Mouse (Mus musculus) testis, adult 2 months (tissue): ENCODE measurements around the gene Cdh9. TPM values are rescaled to one million over a fixed set of nuclear protein-coding genes. Genes with fewer than 3 reads are reported as not detected.

ENCODE experiments used
- H3K27ac ChIP-seq: fragments of 200-500 bp; 2 replicates; pipeline ENCODE4 v1.5.1; 2012; ENCODE audit warnings: low read depth, low read length; ENCODE audit not compliant: control insufficient read depth, insufficient read depth
- H3K27me3 ChIP-seq: fragments of 200-500 bp; 2 replicates; pipeline ENCODE4 v1.6.1; 2012; ENCODE audit warnings: mild to moderate bottlenecking, low read length, moderate library complexity; ENCODE audit not compliant: control insufficient read depth, insufficient read depth
- H3K36me3 ChIP-seq: fragments of 200-500 bp; 2 replicates; pipeline ENCODE4 v1.6.1; 2012; ENCODE audit warnings: mild to moderate bottlenecking, low read length; ENCODE audit not compliant: control insufficient read depth, insufficient read depth
- H3K4me1 ChIP-seq: fragments of 200-500 bp; 2 replicates; pipeline ENCODE4 v1.6.1; 2012; ENCODE audit warnings: low read length; ENCODE audit not compliant: control insufficient read depth, insufficient read depth
- H3K4me3 ChIP-seq: fragments of 200-500 bp; 2 replicates; pipeline ENCODE4 v1.5.1; 2012; ENCODE audit warnings: low read depth, mild to moderate bottlenecking, low read length, moderate library complexity, mixed read lengths; ENCODE audit not compliant: control insufficient read depth
- CTCF ChIP-seq: fragments of 200-500 bp; IDR thresholded peaks from 2 replicates; pipeline ENCODE4 v1.5.1; 2012; ENCODE audit warnings: low read depth, mild to moderate bottlenecking, inconsistent platforms, low read length, moderate library complexity; ENCODE audit not compliant: control insufficient read depth, insufficient read depth, insufficient replicate concordance
- POLR2A ChIP-seq: fragments of 200-500 bp; IDR thresholded peaks from 2 replicates; pipeline ENCODE4 v1.6.1; 2012; ENCODE audit warnings: low read depth, mild to moderate bottlenecking, inconsistent platforms, low read length, moderate library complexity; ENCODE audit not compliant: control insufficient read depth
- polyA plus RNA-seq: library from polyadenylated mRNA; depleted of rRNA; stranded (reverse); fragments of >200 nt; gene quantifications from 2 replicates; pipeline ENCODE4 v1.2.3, GENCODE M21; 2012

Gene Cdh9
- polyA plus RNA-seq, 1 experiment = 0.09 TPM

DNA sequence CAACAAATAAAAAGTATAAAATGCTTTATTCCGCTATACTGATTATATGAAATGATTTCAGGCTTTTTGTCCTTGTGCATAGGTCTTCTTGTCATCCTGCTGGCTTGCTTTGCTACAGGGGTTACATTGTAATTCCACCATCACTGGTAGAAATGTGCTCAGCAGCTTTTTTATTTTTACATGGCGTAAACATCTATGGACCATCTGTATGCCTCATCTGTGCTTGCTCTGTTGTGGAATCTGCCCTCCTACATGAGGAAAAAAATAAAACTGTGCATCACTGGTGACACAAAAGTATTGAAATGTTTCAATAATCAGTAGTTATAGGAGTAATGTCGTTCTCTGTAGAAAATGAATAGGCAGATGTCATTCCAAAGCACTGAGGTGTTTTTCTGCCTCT is 64.3 kb downstream of the Cdh9 start:
- TF ChIP-seq CTCF = no peak
- TF ChIP-seq POLR2A = no peak
- no peaks in the 10 kb centered on the region for H3K27me3 ChIP-seq
- H3K36me3 ChIP-seq = no peaks in the 10 kb centered on the region
- no peak overlapping the region for H3K4me3 ChIP-seq
- no peaks in the 10 kb centered on the region for H3K4me1 ChIP-seq
- no peak overlapping the region for H3K27ac ChIP-seq

DNA sequence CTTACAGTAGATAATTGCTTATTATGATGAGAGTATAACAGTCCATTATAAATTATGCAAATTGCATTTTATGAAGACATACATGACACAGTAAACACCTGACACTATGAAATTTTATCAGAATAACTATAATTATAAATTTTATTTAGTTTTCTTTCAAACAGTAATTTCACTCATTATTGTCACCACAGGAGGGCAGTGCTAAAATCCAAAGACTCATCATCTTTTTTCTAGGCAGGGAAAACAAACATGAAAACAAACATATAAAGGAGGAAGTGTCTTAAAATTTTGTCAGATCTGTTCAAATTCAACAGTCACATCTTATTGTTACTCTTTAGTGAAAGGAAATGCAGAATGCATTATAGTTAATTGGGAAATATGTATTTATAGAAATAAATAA is 72.7 kb downstream of the Cdh9 start:
- H3K4me1 ChIP-seq = no peaks in the 10 kb centered on the region
- H3K36me3 ChIP-seq = no peaks in the 10 kb centered on the region
- no peaks in the 10 kb centered on the region for H3K27me3 ChIP-seq
- H3K4me3 ChIP-seq = no peak overlapping the region
- no peak overlapping the region for H3K27ac ChIP-seq
- TF ChIP-seq CTCF (no peak), POLR2A (no peak)

GRCm38 (mm10) chr15:16810787-16811186 is 82.2 kb downstream of the Cdh9 start:
- H3K4me3 ChIP-seq = no peak overlapping the region
- no peaks in the 10 kb centered on the region for H3K27me3 ChIP-seq
- no peaks in the 10 kb centered on the region for H3K4me1 ChIP-seq
- H3K36me3 ChIP-seq = no peaks in the 10 kb centered on the region
- TF ChIP-seq POLR2A = no peak
- TF ChIP-seq CTCF = no peak
- H3K27ac ChIP-seq = no peak overlapping the region

DNA sequence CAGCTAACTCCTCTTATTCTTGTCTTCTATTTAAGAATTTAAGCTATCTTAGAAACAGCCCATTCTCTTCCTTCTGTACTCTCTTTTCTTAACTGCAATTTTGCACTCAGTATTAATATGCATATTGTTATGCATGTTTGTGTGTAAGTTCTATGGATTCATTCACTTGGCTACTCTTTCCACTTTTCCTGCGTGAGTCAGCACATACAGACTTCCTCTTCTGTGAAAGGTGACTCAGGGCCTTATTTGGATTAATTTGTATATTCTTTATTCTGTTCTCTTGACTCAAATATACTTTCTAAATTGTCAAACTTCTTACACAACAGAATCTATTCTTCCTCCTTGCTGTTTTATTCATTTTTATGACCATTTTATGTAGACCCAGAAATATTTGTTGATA is 85.5 kb downstream of the Cdh9 start:
- no peaks in the 10 kb centered on the region for H3K36me3 ChIP-seq
- H3K27me3 ChIP-seq = no peaks in the 10 kb centered on the region
- TF ChIP-seq CTCF = no peak
- no peak for TF ChIP-seq POLR2A
- no peak overlapping the region for H3K27ac ChIP-seq
- no peaks in the 10 kb centered on the region for H3K4me1 ChIP-seq
- H3K4me3 ChIP-seq = no peak overlapping the region

GRCm38 (mm10) chr15:16834761-16835160 is 106.2 kb downstream of the Cdh9 start:
- Histone ChIP-seq H3K4me3 (no peak overlapping the region), H3K4me1 (no peaks in the 10 kb centered on the region), H3K36me3 (no peaks in the 10 kb centered on the region), H3K27ac (no peak overlapping the region), H3K27me3 (no peaks in the 10 kb centered on the region)
- TF ChIP-seq POLR2A = no peak
- no peak for TF ChIP-seq CTCF

DNA sequence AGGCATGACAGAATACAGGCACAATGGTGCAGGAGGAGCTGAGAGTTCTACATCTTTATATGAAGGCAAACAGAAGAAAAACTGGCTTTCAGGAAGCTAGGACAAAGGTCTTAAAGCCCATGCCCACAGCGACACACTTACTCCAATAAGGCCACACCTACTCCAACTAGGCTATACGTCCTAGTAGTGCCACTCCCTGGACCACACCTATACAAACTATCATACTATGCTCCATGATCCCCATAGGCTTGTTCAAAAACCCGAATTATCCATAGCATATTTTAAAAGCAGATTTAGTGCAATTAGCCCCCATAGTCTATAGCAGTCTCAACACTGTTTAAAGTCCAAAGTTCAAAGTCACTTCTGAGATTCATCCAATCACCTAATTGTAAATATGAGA is 154.0 kb downstream of the Cdh9 start:
- TF ChIP-seq POLR2A (no peak), CTCF (no peak)
- Histone ChIP-seq H3K27me3 (no peaks in the 10 kb centered on the region), H3K4me1 (no peaks in the 10 kb centered on the region)

GRCm38 (mm10) chr15:16896674-16897073 is 168.1 kb downstream of the Cdh9 start:
- Histone ChIP-seq H3K4me1 (no peaks in the 10 kb centered on the region), H3K27ac (no peak overlapping the region), H3K27me3 (no peaks in the 10 kb centered on the region), H3K4me3 (no peak overlapping the region), H3K36me3 (no peaks in the 10 kb centered on the region)
- TF ChIP-seq POLR2A (no peak), CTCF (no peak)

More for the DNA sequence above, 154.0 kb downstream of the Cdh9 start:
- no peak overlapping the region for H3K4me3 ChIP-seq
- H3K27ac ChIP-seq = no peak overlapping the region
- no peaks in the 10 kb centered on the region for H3K36me3 ChIP-seq
